Mouse (Mus musculus) heart, postnatal 0 days (tissue): ENCODE results near the gene Slc45a2. TPM values are rescaled to one million over a fixed set of nuclear protein-coding genes. Genes with fewer than 3 reads are reported as not detected.

Experiments
- ATAC-seq: fragments of 200-750 bp; cut with Nextera tagmentation; 2 replicates; pipeline ENCODE4 v1.8.0; 2017; ENCODE audit warnings: low read depth, moderate number of reproducible peaks, moderate library complexity; ENCODE audit not compliant: insufficient read depth
- DNase-seq: peaks from one replicate; pipeline ENCODE4 v3.0.0-alpha.2; 2016; ENCODE audit warnings: low spot score
- H3K27ac ChIP-seq: fragments of 300-500 bp; sonication (generic); 2 replicates; pipeline ENCODE4 v1.5.1; 2014; ENCODE audit warnings: low read depth, mild to moderate bottlenecking
- H3K27me3 ChIP-seq: fragments of 300-500 bp; sonication (generic); 2 replicates; pipeline ENCODE4 v1.6.1; 2014; ENCODE audit warnings: low read length, mixed read lengths; ENCODE audit not compliant: control insufficient read depth, insufficient read depth
- H3K36me3 ChIP-seq: fragments of 300-500 bp; sonication (generic); replicated peaks from 2 replicates; pipeline ENCODE4 v1.6.1; 2014; ENCODE audit warnings: low read length, mixed read lengths; ENCODE audit not compliant: control insufficient read depth, insufficient read depth
- H3K4me1 ChIP-seq: fragments of 300-500 bp; sonication (generic); 2 replicates; pipeline ENCODE4 v1.6.1; 2014; ENCODE audit warnings: antibody characterized with exemption; ENCODE audit not compliant: control insufficient read depth, insufficient read depth
- H3K4me2 ChIP-seq: fragments of 300-500 bp; sonication (generic); 2 replicates; pipeline ENCODE4 v1.6.1; 2014; ENCODE audit warnings: low read depth, mild to moderate bottlenecking, low read length, moderate library complexity
- H3K4me3 ChIP-seq: fragments of 300-500 bp; sonication (generic); 2 replicates; pipeline ENCODE4 v1.5.1; 2014; ENCODE audit warnings: low read depth, low read length
- H3K9ac ChIP-seq: fragments of 300-500 bp; sonication (generic); replicated peaks from 2 replicates; pipeline ENCODE4 v1.6.1; 2014; ENCODE audit warnings: low read depth, low read length, mixed read lengths
- H3K9me3 ChIP-seq: fragments of 300-500 bp; sonication (generic); replicated peaks from 2 replicates; pipeline ENCODE4 v1.6.1; 2016; ENCODE audit warnings: low read length; ENCODE audit not compliant: control insufficient read depth
- CTCF ChIP-seq: IDR thresholded peaks from 2 replicates; pipeline ENCODE4 v1.5.1; 2016; ENCODE audit warnings: antibody characterized with exemption, control low read depth, low read depth
- EP300 ChIP-seq: IDR thresholded peaks from 2 replicates; pipeline ENCODE4 v1.6.1; 2016; ENCODE audit warnings: antibody characterized with exemption, low read depth
- WGBS: fragments of 180-500 bp; shearing (Covaris S2); extraction: QIAGEN DNeasy Blood & Tissue Kit; methylation state at CpG from one replicate; pipeline ENCODE4 v1.1.7; 2014; 5-methylcytosine and 5-hydroxymethylcytosine counted together
- polyA plus RNA-seq: library from polyadenylated mRNA; unstranded; fragments of >200 nt; fragmentation: Nextera tagmentation; extraction: Ambion mirVana; gene quantifications from 2 replicates; pipeline ENCODE4 v1.2.1, GENCODE M21; 2015
- total RNA-seq: library from RNA; depleted of rRNA; stranded (reverse); fragments of >200 nt; gene quantifications from 2 replicates; pipeline ENCODE4 v1.2.3, GENCODE M21; 2014; ENCODE audit warnings: low replicate concordance

The Slc45a2 gene
- total and polyA plus RNA-seq, 2 experiments from 2014 or later: 0.12 TPM; not detected in 1

GRCm38 (mm10) chr15:11064160-11064557 lies 63.6 kb downstream of the Slc45a2 start:
- H3K36me3 ChIP-seq: no peaks in the 10 kb centered on the region
- no peak overlapping the region for H3K9ac ChIP-seq
- H3K4me1 ChIP-seq: no peaks in the 10 kb centered on the region
- peak overlapping the region; percentile 61 for H3K27ac ChIP-seq
- 32% methylated on average over 2 of the region's 2 CpGs for WGBS
- no peaks in the 10 kb centered on the region for H3K9me3 ChIP-seq
- peak; percentile 40 for ATAC-seq
- DNase-seq: peak; percentile 31
- H3K4me2 ChIP-seq: peak overlapping the region; percentile 71
- TF ChIP-seq EP300 (no peak), CTCF (no peak)
- H3K27me3 ChIP-seq: no peaks in the 10 kb centered on the region
- H3K4me3 ChIP-seq: peak overlapping the region; percentile 49

- TF ChIP-seq EP300 (no peak), CTCF (no peak)
- DNase-seq (peak; percentile 52), ATAC-seq (peak; percentile 83)
- 2% methylated on average over 25 of the region's 25 CpGs for WGBS
- H3K4me2 ChIP-seq: peak within 1 kb of the TSS; percentile 71
- H3K27me3 ChIP-seq: no peaks in the 10 kb centered on the region
- H3K4me3 ChIP-seq: peak within 1 kb of the TSS; percentile 49
- peak within 1 kb of the TSS; percentile 52 for H3K9ac ChIP-seq
- H3K36me3 ChIP-seq: no peaks in the 10 kb centered on the region
- peak within 1 kb of the TSS; percentile 73 for H3K27ac ChIP-seq
- H3K4me1 ChIP-seq: no peaks in the 10 kb centered on the region
- H3K9me3 ChIP-seq: no peaks in the 10 kb centered on the region
Observed at GRCm38 (mm10) chr15:11064558-11065411, 64.3 kb downstream of the Slc45a2 start, which contains the start of gene Adamts12. Adamts12 (plus strand) TSS chr15:11064790.

GRCm38 (mm10) chr15:11065528-11066171 lies 65.1 kb downstream of the Slc45a2 start:
- DNase-seq (no peak), ATAC-seq (no peak)
- Histone ChIP-seq H3K4me1 (no peaks in the 10 kb centered on the region), H3K9me3 (no peaks in the 10 kb centered on the region), H3K9ac (peak overlapping the region; percentile 52), H3K27ac (peak overlapping the region; percentile 73), H3K27me3 (no peaks in the 10 kb centered on the region), H3K36me3 (no peaks in the 10 kb centered on the region), H3K4me3 (peak overlapping the region; percentile 49), H3K4me2 (peak overlapping the region; percentile 71)
- 10% methylated on average over 9 of the region's 9 CpGs for WGBS
- TF ChIP-seq EP300: no peak
- no peak for TF ChIP-seq CTCF

- ATAC-seq (no peak), DNase-seq (no peak)
- Histone ChIP-seq H3K9me3 (no peaks in the 10 kb centered on the region), H3K27ac (no peak overlapping the region), H3K4me3 (peak overlapping the region; percentile 49), H3K27me3 (no peaks in the 10 kb centered on the region), H3K4me2 (peak overlapping the region; percentile 71), H3K4me1 (no peaks in the 10 kb centered on the region), H3K9ac (no peak overlapping the region), H3K36me3 (no peaks in the 10 kb centered on the region)
- WGBS: 23% methylated on average over 5 of the region's 5 CpGs
- no peak for TF ChIP-seq EP300
- TF ChIP-seq CTCF: no peak
Observed at GRCm38 (mm10) chr15:11066299-11066698, 65.8 kb downstream of the Slc45a2 start.

- Histone ChIP-seq H3K4me2 (no peak overlapping the region), H3K27ac (no peak overlapping the region), H3K9ac (no peak overlapping the region), H3K9me3 (no peaks in the 10 kb centered on the region), H3K4me3 (no peak overlapping the region), H3K27me3 (no peaks in the 10 kb centered on the region), H3K4me1 (no peaks in the 10 kb centered on the region), H3K36me3 (no peaks in the 10 kb centered on the region)
- TF ChIP-seq CTCF: no peak
- no peak for TF ChIP-seq EP300
- 78% methylated on average over 7 of the region's 7 CpGs for WGBS
- no peak for DNase-seq
- no peak for ATAC-seq
Observed at GRCm38 (mm10) chr15:11067891-11068290, 67.4 kb downstream of the Slc45a2 start.
